Mouse (Mus musculus): ENCODE measurements at regions not wholly inside any gene's neighbourhood (a gene's known extent, or its start where the extent isn't known, plus 50 kb on each side); places are given as distances from the start of the nearest gene placed in this dataset.
A peak's percentile ranks its signal among the peaks of the same experiment; 100 is the strongest.

DNA sequence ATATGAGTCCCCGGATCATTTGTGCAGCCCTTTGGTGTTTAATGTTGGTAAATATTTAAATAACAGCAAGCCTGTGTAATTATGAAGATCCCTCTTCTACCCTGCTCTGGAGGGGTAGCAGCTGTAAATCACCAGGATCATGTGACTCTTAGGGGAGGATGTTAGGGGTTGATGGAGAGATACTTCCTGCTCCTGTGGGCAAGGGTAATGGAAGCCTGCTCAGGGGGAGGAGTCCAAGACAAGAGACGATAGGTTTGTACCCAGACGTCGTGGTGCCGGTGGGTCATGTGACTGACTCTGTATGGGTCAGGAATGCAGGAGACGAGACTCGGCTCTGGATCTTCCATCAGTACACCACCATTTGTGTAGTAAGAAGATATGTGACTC, 166.7 kb downstream of the Cdh26 start:
- no peak for DNase-seq (ENCODE audit: low spot score)

DNA sequence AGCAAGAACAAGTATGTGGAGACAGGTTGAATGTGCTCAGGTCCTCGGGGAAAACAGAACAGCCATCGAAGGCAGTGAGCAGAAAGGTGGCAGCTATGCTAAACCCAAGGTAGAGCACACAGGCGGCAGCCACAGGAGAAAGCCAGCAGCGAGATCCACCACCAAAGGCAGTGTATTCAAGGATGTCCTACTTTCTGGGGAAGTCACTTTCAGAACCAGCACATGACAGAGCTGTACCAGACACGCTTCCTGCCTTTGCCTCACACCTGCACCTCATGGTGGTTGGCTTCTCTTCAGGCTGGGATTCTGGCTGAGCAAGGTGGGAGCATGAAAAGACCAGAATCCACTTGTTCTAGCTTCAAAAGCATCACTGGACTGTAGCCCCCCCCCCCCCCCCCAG, 168.0 kb downstream of the Cdh26 start:
- no peak for DNase-seq (ENCODE audit: low spot score)

DNA sequence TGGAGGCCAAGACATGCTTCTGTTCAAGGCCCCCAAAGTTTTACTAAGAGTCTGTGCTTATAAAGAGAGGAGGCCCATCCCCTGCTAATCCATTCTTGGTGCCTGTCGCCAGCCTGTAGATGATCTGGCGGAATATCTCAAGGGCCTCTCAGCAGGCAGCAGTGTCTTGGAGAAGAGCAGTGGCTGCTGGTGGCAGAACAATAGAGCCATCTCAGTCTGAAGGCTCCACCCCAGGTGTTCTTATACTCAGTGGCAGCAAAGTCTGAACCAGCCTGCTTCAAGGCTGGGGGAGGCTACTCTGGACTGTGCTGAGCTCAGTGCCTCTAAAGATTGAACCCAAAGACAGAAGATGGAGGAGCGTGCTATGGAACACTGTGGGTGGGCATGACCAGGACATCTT, 168.5 kb downstream of the Cdh26 start:
- no peak for DNase-seq (ENCODE audit: low spot score)

GRCm38 (mm10) chr2:178603443-178603842, 173.1 kb downstream of the Cdh26 start:
- DNase-seq (ENCODE audit: low spot score), result no peak

GRCm38 (mm10) chr2:178606733-178607132, 176.4 kb downstream of the Cdh26 start:
- DNase-seq (ENCODE audit: low spot score), result peak; percentile 72

DNA sequence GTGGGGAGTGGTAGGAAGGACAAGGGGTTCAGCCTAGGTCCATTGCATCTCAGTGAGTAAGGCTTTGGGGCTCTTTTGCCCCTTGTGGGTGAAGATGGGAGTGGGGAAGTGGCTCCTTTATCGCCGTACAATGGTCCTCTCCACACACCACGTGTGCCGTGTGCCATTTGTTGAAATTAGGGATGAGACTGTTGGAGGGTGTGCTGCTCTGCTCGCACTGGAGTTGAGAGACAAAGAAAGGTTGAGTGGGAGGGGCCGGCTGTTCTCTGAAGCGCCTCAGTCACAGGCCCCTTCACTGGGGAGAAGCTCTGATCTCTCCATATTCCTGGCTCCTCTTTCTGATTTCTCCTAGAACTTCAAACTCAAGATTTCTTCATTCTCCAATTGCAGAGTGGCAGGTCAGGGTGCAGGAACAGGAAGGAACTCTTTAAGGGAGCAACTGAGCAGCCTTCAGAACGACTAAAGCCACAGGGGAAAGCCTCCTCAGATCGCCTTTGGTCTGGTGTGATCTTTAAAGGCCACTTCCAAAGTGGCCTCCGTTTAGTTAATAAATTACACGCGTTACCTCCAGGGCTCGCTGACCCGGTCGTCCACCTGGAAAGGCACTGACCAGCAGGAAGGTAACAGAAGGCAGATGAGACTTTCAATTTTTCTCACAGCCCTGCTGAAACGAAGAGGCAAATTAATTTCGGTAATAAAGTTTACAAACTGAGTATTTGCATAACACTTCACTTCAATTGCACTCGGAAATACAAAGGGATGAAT, 180.1 kb downstream of the Cdh26 start:
- no peak for DNase-seq (ENCODE audit: low spot score)

GRCm38 (mm10) chr2:178614761-178615160, 184.4 kb downstream of the Cdh26 start:
- DNase-seq (ENCODE audit: low spot score), result no peak

- DNase-seq (ENCODE audit: low spot score), result no peak
These were observed 192.5 kb downstream of the Cdh26 start for GRCm38 (mm10) chr2:178622801-178623200.

DNA sequence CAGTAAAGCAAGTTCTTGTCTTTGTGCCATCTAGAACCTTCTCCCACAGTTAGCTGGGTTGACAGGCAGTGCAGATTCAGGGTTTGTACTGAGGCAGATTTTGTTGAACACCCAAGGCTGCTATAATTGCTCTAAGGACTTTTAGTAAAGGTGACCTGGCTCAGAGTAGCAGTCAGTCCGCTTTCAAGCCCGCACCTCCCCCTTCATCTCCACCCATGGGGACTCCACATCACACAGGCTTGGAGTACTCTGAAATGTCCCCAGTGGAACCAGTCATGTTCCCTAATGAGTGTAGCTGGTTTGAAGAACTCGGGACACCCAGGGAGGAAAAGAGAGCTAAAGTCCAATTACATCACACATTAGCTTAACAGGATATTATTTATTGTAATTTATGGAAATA, 194.1 kb downstream of the Cdh26 start:
- no peak for DNase-seq (ENCODE audit: low spot score)

DNA sequence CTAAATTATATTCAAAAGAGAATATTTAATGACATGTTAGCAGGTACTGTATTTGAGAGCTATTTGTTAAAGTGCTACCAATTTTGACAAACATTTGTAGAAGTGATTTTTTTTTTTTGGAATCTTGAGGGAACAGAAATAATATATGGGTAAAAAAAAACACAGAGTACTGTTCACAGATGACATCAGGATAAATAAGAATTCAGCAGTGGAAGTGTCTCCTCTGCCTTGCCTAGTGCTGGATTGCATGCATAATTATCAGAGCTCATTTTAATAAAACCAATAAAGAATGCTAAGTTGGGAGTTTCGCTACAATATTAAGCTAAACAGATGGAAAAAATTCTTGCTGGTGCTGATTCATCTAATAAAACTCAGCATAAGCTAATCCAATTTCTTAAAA, 194.6 kb downstream of the Cdh26 start:
- DNase-seq (ENCODE audit: low spot score), result no peak

DNA sequence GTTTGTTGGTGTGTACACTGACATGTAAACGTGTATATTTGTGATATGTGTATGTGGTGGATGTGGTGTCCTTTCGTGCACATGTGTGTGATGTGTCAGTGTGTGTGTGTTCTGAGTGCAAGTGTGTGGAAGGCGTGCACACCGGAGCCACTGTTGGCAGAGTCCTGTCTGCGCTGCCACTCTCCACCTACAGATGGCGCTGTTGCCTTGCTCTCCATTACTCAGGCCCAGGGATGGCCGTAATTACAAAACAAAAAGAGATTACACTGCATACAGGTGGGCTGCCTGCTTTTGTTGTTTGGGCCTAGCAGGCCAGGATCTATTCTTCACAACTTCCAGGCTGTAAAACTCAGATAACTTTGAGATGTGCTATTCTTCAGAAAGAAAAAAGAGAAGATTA, 199.4 kb downstream of the Cdh26 start:
- peak; percentile 51 for DNase-seq (ENCODE audit: low spot score)

DNA sequence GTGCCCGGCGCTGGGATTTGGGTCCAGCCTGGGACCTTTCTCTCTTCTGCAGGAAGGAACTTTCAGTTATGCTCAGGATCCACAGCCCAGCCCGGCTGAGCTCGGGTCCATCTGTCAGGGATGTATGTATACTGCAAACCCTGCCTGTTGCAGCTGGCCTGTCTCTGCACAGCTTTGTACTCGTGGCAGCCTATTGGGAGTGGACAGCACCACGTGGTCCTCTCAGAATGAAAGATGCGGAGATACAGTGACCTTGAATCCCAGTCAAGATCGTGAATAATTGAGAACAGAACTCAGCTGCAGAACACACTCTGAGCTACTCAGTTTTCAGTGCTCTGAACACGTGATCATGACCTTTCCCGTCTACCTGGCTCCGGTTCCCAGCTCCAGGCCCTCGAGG, 200.2 kb downstream of the Cdh26 start:
- DNase-seq (ENCODE audit: low spot score), result no peak

DNA sequence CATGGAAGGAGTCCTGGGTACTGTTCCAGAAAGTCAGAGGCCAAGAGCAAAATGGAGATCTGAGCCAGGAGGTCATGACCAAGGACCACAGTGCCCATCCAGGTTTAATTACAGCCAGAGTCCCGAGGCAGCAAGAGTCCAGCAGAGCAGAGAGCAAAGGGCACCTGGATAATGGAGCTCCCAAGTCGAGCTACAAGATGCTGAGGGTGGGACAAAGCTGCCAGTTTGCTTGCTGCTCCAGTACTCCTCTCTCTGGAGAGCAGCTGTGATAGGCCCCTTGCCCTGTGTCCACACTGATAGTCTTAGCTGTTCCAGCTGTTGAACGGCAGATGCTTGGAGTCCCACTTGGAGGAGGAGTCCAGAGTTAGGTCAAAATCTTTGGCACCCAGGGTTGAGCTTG, 201.0 kb downstream of the Cdh26 start:
- DNase-seq (ENCODE audit: low spot score), result no peak

DNA sequence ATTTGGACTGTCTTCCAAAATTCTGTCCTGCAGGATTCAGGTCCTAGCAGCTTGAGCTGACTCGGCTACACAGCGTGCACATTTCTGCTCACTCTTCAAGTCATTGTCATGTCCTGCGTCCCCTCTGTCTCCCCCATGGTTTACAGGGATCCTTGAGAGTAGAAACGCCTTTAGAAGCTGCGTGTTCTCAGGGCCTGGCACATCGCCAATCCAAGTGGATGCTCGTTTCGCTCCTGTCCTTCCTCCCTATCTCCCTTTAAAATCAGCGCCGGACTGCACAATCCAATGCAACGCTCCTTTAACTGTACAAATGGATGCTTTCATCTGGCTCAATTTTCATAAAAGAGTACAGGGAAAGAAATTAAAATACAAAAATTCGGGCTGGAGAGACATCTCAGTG, 201.6 kb downstream of the Cdh26 start:
- no peak for DNase-seq (ENCODE audit: low spot score)

DNA sequence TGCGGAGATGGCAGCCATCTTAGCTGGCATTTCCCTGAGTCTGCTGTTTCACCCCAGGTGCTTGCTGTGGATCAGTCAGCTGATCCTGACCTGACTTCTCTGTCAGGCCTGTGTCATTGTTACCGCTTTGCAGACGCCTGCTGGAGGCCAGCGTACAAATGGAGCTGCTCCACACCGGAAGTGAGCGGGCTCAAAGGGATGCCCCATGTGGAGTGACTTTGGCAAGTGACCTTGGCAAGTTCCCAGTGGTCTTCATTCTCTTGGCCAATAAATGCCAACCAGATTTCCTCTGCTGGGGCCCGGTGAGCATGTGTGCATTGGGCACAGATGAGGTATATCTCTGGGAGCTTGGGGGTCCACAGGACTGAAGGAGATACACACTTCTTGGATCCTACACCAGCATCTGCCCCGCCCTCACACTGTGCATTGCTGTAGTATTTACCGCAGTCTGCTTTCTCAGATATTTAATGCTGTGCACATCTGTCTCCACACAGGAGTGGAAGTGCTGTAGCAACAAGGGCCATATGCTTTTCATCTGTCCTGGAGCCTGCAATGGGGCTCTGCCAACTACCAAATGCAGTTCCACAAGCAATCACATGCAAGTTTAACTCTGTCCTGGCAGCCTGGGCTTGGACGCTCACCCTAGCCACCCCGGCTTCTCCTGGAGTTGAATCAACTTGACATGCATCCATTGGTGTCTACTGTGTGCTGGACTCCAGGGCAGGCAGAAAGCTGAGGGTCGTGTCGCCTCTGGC, 202.7 kb downstream of the Cdh26 start:
- DNase-seq (ENCODE audit: low spot score), result no peak

DNA sequence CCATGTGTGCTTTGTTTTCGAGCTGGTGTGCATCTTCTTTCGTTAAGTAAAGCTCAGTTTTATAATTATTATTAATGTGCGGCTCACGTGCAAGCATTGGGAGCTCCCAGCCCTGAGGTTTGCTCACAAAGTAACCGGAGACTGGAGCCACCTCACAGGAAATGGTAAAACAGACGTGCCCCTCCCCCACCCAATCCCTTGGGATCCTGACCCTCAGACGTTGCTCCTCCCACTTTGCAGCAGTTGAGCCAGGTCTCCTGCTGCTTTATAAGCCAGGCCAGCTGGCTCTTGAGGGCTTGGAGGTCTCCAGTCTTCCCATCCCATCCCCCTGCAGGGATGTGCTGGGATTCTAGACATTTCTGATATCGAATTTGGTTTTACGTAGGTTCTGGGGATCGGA, 203.8 kb downstream of the Cdh26 start:
- no peak for DNase-seq (ENCODE audit: low spot score)

DNA sequence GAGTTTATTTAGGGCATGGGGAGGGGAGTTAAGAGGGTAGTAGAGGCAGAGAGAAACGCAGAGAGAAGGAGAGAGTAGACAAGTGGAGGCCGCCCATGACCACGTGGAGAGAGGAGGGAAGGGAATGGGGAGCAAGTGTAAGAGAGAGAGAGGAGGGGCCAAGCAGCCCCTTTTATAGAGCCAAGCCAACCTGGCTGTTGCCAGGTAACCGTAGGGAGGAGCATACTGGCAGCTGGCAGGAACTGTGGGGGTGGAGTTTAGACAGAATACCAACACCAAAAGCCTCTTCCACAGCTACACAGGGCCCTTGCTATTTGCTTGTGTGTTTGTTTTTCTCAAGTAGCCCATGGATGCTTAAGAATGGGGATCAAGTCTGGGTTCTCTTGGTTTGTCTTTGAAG, 205.4 kb downstream of the Cdh26 start:
- no peak for DNase-seq (ENCODE audit: low spot score)

- no peak for DNase-seq (ENCODE audit: low spot score)
These were observed 206.6 kb downstream of the Cdh26 start for GRCm38 (mm10) chr2:178636901-178637300.

- no peak for DNase-seq (ENCODE audit: low spot score)
These were observed 212.1 kb downstream of the Cdh26 start for GRCm38 (mm10) chr2:178642137-178643052.

DNA sequence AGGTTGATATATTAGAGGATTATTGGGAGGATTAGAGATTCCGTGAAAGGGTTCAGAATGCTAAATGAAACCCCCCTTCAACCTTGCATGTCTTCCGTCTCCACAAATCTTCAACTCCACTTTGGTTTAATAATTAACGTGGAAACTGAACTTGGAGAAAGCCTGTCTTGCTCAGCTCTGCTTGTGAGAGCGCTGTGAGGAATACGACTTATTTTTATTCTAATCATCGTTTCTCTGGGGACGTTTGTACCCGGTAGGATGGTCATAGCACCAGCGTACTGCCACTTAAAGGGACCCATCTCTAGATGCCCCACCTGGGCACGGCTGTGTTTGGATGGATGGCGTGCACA, 212.7 kb downstream of the Cdh26 start:
- DNase-seq (ENCODE audit: low spot score), result no peak

DNA sequence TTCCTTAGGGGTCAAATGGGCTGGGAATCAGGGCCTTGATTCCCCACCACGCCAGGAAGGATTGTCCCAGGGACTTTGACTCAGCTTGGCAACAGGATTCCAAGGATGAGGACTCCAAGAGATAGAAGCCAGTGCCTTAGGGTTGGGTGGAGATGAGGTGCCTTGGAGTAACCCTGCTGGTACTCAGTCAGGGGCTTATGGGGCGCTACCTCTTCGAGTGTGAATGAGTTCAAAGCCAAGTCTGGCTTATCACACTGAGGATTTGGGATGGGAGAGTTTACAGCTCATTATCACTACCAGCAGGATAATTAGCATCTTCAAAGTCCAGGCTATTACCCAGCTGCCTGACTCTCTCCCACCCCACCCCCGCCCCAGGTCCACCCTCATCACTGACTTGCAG, 213.5 kb downstream of the Cdh26 start:
- DNase-seq (ENCODE audit: low spot score), result no peak

GRCm38 (mm10) chr2:178660071-178660470, 229.7 kb downstream of the Cdh26 start:
- no peak for DNase-seq (ENCODE audit: low spot score)

GRCm38 (mm10) chr2:178662396-178662795, 232.1 kb downstream of the Cdh26 start:
- no peak for DNase-seq (ENCODE audit: low spot score)
